Mouse (Mus musculus) erythroblast, embryonic 14.5 days (primary cell): ENCODE data around the gene Vav1. TPM values are rescaled to one million over a fixed set of nuclear protein-coding genes. Genes with fewer than 3 reads are reported as not detected.

Source experiments
- H3K27me3 ChIP-seq: 2 replicates; pipeline ENCODE4 v1.6.1; 2012; ENCODE audit warnings: inconsistent platforms; ENCODE audit not compliant: control insufficient read depth
- H3K36me3 ChIP-seq: 2 replicates; pipeline ENCODE4 v1.6.1; 2012; ENCODE audit warnings: mild to moderate bottlenecking, inconsistent platforms; ENCODE audit not compliant: control insufficient read depth
- H3K4me1 ChIP-seq: 2 replicates; pipeline ENCODE4 v1.6.1; 2012; ENCODE audit warnings: inconsistent platforms; ENCODE audit not compliant: control insufficient read depth
- H3K4me3 ChIP-seq: replicated peaks from 2 replicates; pipeline ENCODE3; 2012; ENCODE audit warnings: moderate library complexity, mild to moderate bottlenecking, inconsistent platforms
- H3K9me3 ChIP-seq: 2 replicates; pipeline ENCODE4 v1.6.1; 2012; ENCODE audit warnings: low read length, inconsistent platforms, mixed read lengths; ENCODE audit not compliant: control insufficient read depth
- GATA1 ChIP-seq: IDR thresholded peaks from 2 replicates; pipeline ENCODE4 v1.6.1; 2012; ENCODE audit warnings: low read length, inconsistent platforms, mixed read lengths
- TAL1 ChIP-seq: IDR thresholded peaks from 3 replicates; pipeline ENCODE4 v1.6.1; 2012; ENCODE audit warnings: low read length, inconsistent platforms, mixed read lengths
- polyA plus RNA-seq: library from polyadenylated mRNA; stranded (reverse); fragments of >175 nt; gene quantifications from 2 replicates; pipeline ENCODE4 v1.2.3, GENCODE M21; 2012

The Vav1 gene
- polyA plus RNA-seq, 1 experiment = 0.18 TPM

DNA sequence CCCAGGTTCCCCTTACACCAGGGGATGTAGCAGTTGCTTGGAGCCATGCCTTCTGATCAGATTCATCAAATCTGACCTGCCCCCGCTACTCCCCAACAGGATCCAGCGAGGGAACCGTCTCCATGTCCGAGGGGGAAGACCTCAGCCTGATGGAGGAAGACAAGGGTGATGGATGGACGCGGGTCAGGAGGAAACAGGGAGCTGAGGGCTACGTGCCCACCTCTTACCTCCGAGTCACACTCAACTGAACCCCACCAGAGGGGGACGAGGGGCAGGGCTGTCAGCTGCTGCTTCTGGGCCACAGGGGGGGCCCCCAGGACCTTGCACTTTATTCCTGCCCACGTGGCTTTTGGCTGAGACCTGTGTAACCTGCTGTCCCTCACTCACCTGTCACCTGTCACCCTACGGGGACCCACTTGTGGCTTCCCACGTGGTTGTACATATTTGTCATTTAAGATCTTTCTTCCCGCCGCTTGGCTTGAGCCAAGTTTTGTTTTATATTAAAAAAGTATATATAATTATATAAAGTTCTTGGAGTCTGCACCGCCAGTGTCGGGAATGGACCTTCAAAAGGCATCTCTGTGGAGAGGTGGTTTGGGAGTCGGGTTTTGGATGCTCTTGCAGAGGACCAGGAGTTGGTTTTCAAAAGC is 15.9 kb upstream of the Vav1 start:
- no peaks in the 10 kb centered on the region for H3K27me3 ChIP-seq
- H3K36me3 ChIP-seq = peaks cover 3% of the 10 kb centered on the region; the same call in 1 of the 2 replicates
- no peak overlapping the region for H3K4me3 ChIP-seq
- no peak for TF ChIP-seq TAL1
- no peak for TF ChIP-seq GATA1
- peaks cover 19% of the 10 kb centered on the region for H3K4me1 ChIP-seq
- H3K9me3 ChIP-seq = no peaks in the 10 kb centered on the region

DNA sequence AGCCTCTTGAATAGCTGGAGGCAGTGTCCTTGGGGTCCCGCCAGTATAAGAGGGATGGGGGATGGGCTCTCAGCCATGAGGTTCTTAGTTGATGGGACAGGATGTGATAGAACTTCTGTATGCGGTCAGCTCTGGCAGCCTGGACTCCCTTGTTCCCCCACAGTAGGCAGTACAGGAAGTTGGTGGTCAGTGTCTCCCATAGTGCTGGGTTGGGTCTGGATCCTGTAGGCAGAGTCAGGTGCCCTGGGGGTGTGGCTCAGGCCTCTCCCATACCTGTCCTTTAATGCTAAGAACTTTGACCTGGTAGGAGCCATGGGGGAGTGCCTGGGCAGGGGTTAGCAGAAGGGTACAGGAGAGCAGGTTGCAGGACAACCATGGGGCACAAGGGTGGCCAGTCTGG is 14.7 kb upstream of the Vav1 start:
- Histone ChIP-seq H3K36me3 (peaks cover 3% of the 10 kb centered on the region; the same call in 1 of the 2 replicates), H3K9me3 (no peaks in the 10 kb centered on the region), H3K4me3 (no peak overlapping the region), H3K27me3 (no peaks in the 10 kb centered on the region), H3K4me1 (peaks cover 19% of the 10 kb centered on the region)
- no peak for TF ChIP-seq GATA1
- no peak for TF ChIP-seq TAL1

DNA sequence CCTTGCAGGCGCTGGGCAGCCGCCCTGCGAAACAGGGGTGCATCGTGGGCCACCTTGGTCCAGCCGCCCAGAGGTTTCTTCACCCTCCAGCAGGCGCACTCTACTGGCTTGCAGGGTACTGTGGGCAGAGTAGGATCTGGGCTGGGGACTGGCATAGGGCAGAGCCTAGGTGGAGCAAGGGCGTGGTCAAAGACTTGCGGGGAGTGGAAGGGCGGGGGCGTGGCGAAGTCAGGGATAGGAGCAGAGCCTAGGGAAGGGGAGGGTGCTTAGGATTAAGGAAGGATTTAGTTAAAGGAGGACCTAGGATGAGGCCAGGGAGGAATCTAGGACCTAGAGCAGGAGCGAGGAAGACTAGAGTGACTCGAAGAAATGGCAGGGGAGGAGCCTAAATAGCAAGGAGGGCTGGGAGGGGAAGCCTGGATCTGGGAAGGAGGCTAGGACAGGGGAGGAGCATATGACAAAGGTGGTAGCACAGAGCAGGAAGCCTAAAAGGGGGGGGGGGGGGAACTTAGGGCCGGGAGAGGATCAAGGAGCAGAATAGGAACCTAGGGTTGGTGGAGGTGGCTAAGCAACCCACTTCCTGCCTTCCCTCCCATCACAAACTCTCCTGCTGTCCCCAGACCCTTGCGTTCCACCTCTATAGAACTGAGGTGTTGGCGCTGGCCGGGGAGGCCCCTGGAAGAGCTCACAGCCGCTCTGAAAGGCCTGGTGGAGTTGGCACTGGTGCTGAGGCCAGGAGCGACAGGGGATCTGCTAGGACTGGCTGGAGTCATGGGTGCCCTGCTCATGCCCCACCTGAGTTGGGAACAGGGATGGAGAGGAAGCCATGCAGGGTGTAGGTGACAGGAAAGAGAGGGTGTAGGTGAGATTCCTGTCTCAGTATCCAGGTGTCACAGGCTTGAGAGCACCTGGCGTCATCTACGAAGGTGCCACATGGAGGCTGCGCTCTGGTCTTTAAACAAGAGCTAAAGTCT is 13.6 kb upstream of the Vav1 start:
- TF ChIP-seq GATA1 (no peak), TAL1 (no peak)
- H3K9me3 ChIP-seq = no peaks in the 10 kb centered on the region
- peaks cover 3% of the 10 kb centered on the region; the same call in 1 of the 2 replicates for H3K36me3 ChIP-seq
- peaks cover 19% of the 10 kb centered on the region for H3K4me1 ChIP-seq
- no peaks in the 10 kb centered on the region for H3K27me3 ChIP-seq
- H3K4me3 ChIP-seq = no peak overlapping the region

DNA sequence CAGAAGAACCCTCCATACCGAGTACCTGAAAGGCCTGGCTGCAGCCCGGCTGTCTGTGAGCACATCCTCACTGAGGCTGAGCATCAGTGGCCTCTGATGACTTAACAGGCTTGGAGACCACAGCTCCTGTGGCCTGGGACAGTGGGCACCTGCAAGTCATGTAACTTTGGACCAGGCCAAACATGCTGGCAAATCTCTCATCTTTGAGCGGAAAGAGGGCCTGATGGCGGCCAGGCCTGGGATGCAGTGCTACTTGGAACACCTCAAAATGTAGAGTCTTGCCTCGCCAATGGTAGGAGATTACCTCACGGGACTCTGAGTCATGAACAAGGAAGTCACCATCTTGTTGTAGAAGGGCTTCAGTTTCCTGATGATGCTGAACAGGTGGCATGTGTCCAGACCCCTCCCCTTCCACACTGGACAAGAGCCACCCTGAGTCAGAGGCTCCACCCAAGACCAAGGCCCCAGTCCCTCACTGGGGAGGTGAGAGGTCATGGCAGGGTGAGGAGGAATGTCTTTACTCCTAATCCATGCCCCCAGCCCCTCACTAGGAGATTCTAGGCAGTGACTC is 11.3 kb upstream of the Vav1 start:
- Histone ChIP-seq H3K27me3 (peaks cover 3% of the 10 kb centered on the region; the same call in 1 of the 2 replicates), H3K9me3 (no peaks in the 10 kb centered on the region), H3K4me1 (peaks cover 16% of the 10 kb centered on the region), H3K36me3 (peaks cover 3% of the 10 kb centered on the region; the same call in 1 of the 2 replicates), H3K4me3 (no peak overlapping the region)
- TF ChIP-seq GATA1 = no peak
- TF ChIP-seq TAL1 = no peak

DNA sequence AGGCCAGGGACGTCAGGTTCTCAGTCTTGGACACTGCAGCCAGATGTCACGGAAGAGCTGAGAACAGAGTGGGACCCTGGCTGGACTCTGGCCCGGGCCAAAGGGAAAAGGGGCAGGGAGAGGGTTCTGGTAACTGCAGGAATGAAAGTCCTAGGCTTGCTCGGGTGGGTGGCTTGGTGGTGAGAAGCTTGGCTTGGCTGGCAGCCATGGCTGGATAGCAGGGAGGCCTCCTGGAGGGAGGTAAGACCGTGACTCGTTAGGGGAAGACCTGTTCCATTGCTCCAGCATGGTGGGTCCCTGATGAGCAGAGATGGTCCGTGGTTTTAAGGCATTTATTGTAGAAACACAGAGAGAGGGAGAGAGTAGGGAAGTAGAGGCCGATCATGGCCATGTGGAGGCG is 7.6 kb upstream of the Vav1 start:
- TF ChIP-seq GATA1 = no peak
- TF ChIP-seq TAL1 = no peak
- peaks cover 37% of the 10 kb centered on the region for H3K27me3 ChIP-seq
- H3K36me3 ChIP-seq = no peaks in the 10 kb centered on the region
- no peak overlapping the region for H3K4me3 ChIP-seq
- H3K9me3 ChIP-seq = no peaks in the 10 kb centered on the region
- H3K4me1 ChIP-seq = peaks cover 14% of the 10 kb centered on the region

DNA sequence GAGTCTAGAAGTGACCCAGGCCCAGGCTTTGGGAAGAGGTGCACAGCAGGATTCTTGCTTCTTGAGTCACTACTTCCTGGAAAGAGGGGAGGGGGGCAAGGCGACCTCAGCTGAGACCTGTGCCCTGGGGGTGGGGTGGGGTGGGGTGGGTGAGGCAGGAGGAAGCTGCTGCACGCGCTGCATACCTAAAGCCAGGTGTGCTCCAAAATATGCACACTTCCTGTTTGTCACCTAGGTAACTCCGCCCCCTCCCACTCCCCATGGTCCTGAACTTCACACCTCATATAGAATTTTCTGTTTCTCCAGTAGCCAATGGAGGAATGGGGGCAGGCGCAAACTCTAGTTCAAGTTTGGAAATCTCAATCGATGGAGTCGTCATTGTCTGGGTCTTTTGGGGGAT is 5.1 kb upstream of the Vav1 start:
- no peaks in the 10 kb centered on the region for H3K9me3 ChIP-seq
- H3K4me3 ChIP-seq = no peak overlapping the region
- peaks cover 52% of the 10 kb centered on the region for H3K27me3 ChIP-seq
- H3K4me1 ChIP-seq = peaks cover 23% of the 10 kb centered on the region
- H3K36me3 ChIP-seq = no peaks in the 10 kb centered on the region
- TF ChIP-seq TAL1 (no peak), GATA1 (no peak)

DNA sequence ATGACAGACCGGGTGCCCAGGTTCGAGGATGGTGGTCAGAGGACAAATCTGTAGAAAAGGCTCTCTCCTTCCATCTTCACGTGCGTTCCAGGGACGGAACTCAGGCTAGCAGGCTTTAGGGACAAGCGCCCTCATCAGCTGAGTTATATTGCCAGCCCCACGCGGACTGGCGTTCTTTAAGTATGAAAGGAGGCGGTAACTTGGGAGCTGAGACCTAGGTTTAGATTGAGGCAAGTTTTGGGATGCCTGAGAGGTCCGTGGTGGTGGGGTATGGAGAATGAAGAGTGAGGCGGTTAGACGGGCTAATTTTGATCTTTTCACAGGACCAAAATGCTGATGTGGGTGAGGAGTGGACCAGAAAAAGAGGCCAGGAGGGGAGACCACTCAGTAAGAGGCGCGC is 4.2 kb upstream of the Vav1 start:
- H3K27me3 ChIP-seq = peaks cover 59% of the 10 kb centered on the region
- peaks cover 26% of the 10 kb centered on the region for H3K4me1 ChIP-seq
- H3K4me3 ChIP-seq = peak overlapping the region; percentile 59
- H3K36me3 ChIP-seq = no peaks in the 10 kb centered on the region
- TF ChIP-seq TAL1 = no peak
- no peak for TF ChIP-seq GATA1
- no peaks in the 10 kb centered on the region for H3K9me3 ChIP-seq

DNA sequence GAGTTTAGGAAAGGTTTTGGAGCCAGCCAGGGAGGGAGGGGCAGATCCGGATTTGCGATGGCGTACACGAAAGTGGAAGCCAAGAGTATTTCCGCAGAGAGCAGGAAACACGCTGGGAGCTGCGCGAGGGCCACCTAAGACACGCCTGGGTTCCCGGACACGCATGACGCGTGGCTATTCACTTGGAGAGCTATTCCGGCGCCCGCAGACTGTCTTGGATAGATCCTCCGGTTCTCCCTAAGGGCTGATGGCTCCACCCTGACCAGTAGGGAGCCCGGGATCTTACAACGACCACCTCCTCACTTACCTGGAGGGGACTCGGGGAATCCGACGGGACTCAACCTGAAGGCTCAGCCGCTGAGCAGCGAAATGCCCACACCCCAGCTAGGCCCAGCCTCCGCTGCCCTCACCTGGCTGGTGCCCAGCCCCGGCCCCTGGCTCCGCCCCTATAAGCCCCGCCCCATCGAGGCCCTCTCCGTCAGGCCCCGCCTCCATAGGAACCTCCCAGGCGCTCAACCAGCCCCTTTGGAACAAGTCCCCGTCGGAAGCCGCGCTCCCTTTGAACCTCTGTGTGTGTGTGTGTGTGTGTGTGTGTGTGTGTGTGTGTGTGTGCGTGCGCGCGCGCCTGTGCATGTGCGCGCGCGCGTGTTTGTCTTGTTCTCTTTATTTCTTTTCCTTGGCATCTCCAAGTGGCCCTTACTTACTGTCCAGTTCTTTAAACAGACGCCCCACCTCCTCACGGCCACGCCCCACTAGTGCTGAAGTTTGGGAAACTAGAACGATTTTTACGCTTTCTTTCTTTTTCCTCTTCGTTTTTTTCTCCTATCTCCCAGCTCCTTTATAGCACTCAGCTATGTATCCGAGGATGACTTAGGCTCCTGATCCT is 3.5 kb upstream of the Vav1 start:
- H3K36me3 ChIP-seq = no peaks in the 10 kb centered on the region
- H3K4me3 ChIP-seq = peak overlapping the region; percentile 59
- TF ChIP-seq GATA1 (no peak), TAL1 (no peak)
- H3K27me3 ChIP-seq = peaks cover 63% of the 10 kb centered on the region
- H3K4me1 ChIP-seq = peaks cover 26% of the 10 kb centered on the region
- H3K9me3 ChIP-seq = no peaks in the 10 kb centered on the region

DNA sequence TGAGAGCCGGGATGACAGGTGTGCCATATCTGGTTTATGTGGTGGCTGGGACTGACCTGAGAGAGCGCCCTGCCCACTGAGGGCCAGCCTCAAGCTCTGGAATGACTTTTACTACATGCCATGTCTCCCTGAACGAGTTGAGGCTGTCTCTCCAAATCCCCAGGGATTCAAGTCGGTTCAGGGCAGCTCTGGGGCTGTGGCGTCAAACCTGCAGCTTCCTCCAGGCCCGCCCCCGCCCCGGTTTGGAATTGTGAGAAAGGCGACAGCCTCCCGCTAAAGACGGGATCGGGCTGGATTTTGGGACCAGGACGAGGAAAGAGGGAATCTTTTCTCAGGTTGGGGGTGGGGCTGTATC is 2.9 kb upstream of the Vav1 start:
- TF ChIP-seq GATA1 (no peak), TAL1 (no peak)
- H3K9me3 ChIP-seq = no peaks in the 10 kb centered on the region
- peak overlapping the region; percentile 59 for H3K4me3 ChIP-seq
- peaks cover 63% of the 10 kb centered on the region for H3K27me3 ChIP-seq
- no peaks in the 10 kb centered on the region for H3K36me3 ChIP-seq
- H3K4me1 ChIP-seq = peaks cover 26% of the 10 kb centered on the region
